Comparison of ENCODE assay signal across 26 mouse cellular contexts in genomic region chr7:94644560-94645285, GRCm38 (mm10).
DNase-seq lines count a peak whose midpoint lies in the region; ATAC-seq lines count a peak whose summit lies in the region.
"Had no signal": no experiment of that assay in that cellular context is flagged by ENCODE, and none has a peak within 500 bp of the region (broad histone marks: within the 10 kb centered on the region; RNA-seq: fewer than 3 reads in every experiment).

No protein-coding gene starts in this region.

- no peaks in the 10 kb centered on the region for H3K27me3 ChIP-seq in neural tube, embryonic 12.5 days (replicated peaks)
- H3K27me3 ChIP-seq in neural tube, embryonic 15.5 days (replicated peaks), result no peaks in the 10 kb centered on the region
- no peaks in the 10 kb centered on the region for H3K27me3 ChIP-seq in forebrain, embryonic 14.5 days (replicated peaks; ENCODE audit: control insufficient read depth, insufficient read depth, low read length)
- H3K27me3 ChIP-seq: embryonic facial prominence, embryonic 13.5 days; heart, embryonic 15.5 days; limb, embryonic 15.5 days; liver, embryonic 13.5 days; midbrain, embryonic 13.5 days had no signal

- no peak overlapping the region for H3K27ac ChIP-seq in neural tube, embryonic 12.5 days
- H3K27ac ChIP-seq in neural tube, embryonic 15.5 days (replicated peaks), result no peak overlapping the region
- H3K27ac ChIP-seq in forebrain, embryonic 14.5 days (ENCODE audit: low read depth, low read length), result peak overlapping the region; percentile 27; the same call in 1 of the 2 replicates
- H3K27ac ChIP-seq: embryonic facial prominence, embryonic 13.5 days; heart, embryonic 10.5 days; heart, embryonic 15.5 days; kidney, postnatal 0 days; limb, embryonic 15.5 days; liver, embryonic 13.5 days; midbrain, embryonic 13.5 days had no signal

- peak; percentile 11 for DNase-seq in brain, adult 2 months (ENCODE audit: low read depth, low spot score)
- DNase-seq in forebrain, embryonic 14.5 days (ENCODE audit: low spot score), result peak; percentile 66
- DNase-seq in ovary, postnatal 14 days (ENCODE audit: low spot score), result no peak
- DNase-seq in urinary bladder, postnatal 36 days (ENCODE audit: low spot score in 2 of 2), result no peak
- no peak for DNase-seq in urinary bladder, postnatal 10 days (ENCODE audit: low spot score)
- DNase-seq: adrenal gland, postnatal 14 days; cerebellum, adult 18-20 months; cerebellum, postnatal 10 days; gastrocnemius, postnatal 14 days; heart, adult 11 months; kidney, adult 18-20 months; kidney, postnatal 4 days; left cerebral cortex, postnatal 4 days; liver, embryonic 13.5 days; lung, adult 18-20 months; lung, postnatal 4 days had no signal

- no peaks in the 10 kb centered on the region for H3K9me3 ChIP-seq in neural tube, embryonic 12.5 days
- no peaks in the 10 kb centered on the region for H3K9me3 ChIP-seq in neural tube, embryonic 15.5 days (replicated peaks)
- no peaks in the 10 kb centered on the region for H3K9me3 ChIP-seq in forebrain, embryonic 14.5 days (replicated peaks; ENCODE audit: control insufficient read depth, low read length)
- H3K9me3 ChIP-seq: embryonic facial prominence, embryonic 13.5 days; heart, embryonic 10.5 days; heart, embryonic 15.5 days; limb, embryonic 15.5 days; liver, embryonic 13.5 days; midbrain, embryonic 13.5 days had no signal

- H3K4me3 ChIP-seq in neural tube, embryonic 12.5 days, result no peak overlapping the region
- H3K4me3 ChIP-seq in neural tube, embryonic 15.5 days (replicated peaks), result no peak overlapping the region
- no peak overlapping the region for H3K4me3 ChIP-seq in forebrain, embryonic 14.5 days (ENCODE audit: low read depth, low read length)
- H3K4me3 ChIP-seq: embryonic facial prominence, embryonic 13.5 days; heart, embryonic 10.5 days; heart, embryonic 15.5 days; limb, embryonic 15.5 days; liver, embryonic 13.5 days; midbrain, embryonic 13.5 days had no signal

- no peak overlapping the region for H3K9ac ChIP-seq in neural tube, embryonic 12.5 days
- H3K9ac ChIP-seq in neural tube, embryonic 15.5 days (replicated peaks), result no peak overlapping the region
- no peak overlapping the region for H3K9ac ChIP-seq in forebrain, embryonic 14.5 days (ENCODE audit: low read length)
- H3K9ac ChIP-seq: embryonic facial prominence, embryonic 13.5 days; heart, embryonic 15.5 days; limb, embryonic 15.5 days; liver, embryonic 13.5 days; midbrain, embryonic 13.5 days had no signal

- no peaks in the 10 kb centered on the region for H3K4me1 ChIP-seq in neural tube, embryonic 12.5 days
- H3K4me1 ChIP-seq in neural tube, embryonic 15.5 days, result no peaks in the 10 kb centered on the region
- H3K4me1 ChIP-seq in forebrain, embryonic 14.5 days (ENCODE audit: control insufficient read depth, insufficient read depth, low read length), result no peaks in the 10 kb centered on the region
- H3K4me1 ChIP-seq: embryonic facial prominence, embryonic 13.5 days; heart, embryonic 10.5 days; heart, embryonic 15.5 days; limb, embryonic 15.5 days; liver, embryonic 13.5 days had no signal

- no peaks in the 10 kb centered on the region for H3K36me3 ChIP-seq in neural tube, embryonic 12.5 days
- no peaks in the 10 kb centered on the region for H3K36me3 ChIP-seq in neural tube, embryonic 15.5 days
- no peaks in the 10 kb centered on the region for H3K36me3 ChIP-seq in forebrain, embryonic 14.5 days (ENCODE audit: control insufficient read depth, insufficient read depth, low read length)
- H3K36me3 ChIP-seq: embryonic facial prominence, embryonic 13.5 days; heart, embryonic 10.5 days; heart, embryonic 15.5 days; limb, embryonic 15.5 days; liver, embryonic 13.5 days; midbrain, embryonic 13.5 days had no signal

- 57% methylated on average over 7 of the region's 7 CpGs for WGBS in neural tube, embryonic 12.5 days
- WGBS in neural tube, embryonic 15.5 days, result 50% methylated on average over 7 of the region's 7 CpGs
- 6% methylated on average over 7 of the region's 7 CpGs for WGBS in forebrain, embryonic 14.5 days

- no peak overlapping the region for H3K4me2 ChIP-seq in neural tube, embryonic 12.5 days (replicated peaks)
- H3K4me2 ChIP-seq in neural tube, embryonic 15.5 days, result no peak overlapping the region
- no peak overlapping the region for H3K4me2 ChIP-seq in forebrain, embryonic 14.5 days (ENCODE audit: low read length)
- H3K4me2 ChIP-seq: embryonic facial prominence, embryonic 13.5 days; heart, embryonic 15.5 days; limb, embryonic 15.5 days; liver, embryonic 13.5 days; midbrain, embryonic 13.5 days had no signal

- ATAC-seq in neural tube, embryonic 12.5 days (ENCODE audit: low FRiP score, low read depth), result 0 out of 2 replicates have a peak, but pooled peaks have one; percentile 50
- no peak for ATAC-seq in neural tube, embryonic 15.5 days (ENCODE audit: low FRiP score)
- ATAC-seq in forebrain, embryonic 14.5 days, result peak; percentile 89
- ATAC-seq: hindbrain, embryonic 16.5 days; lung, postnatal 0 days; midbrain, embryonic 13.5 days had no signal

Comparison
In these comparisons a context has a peak if more than half of its experiments do, and no peak if none do; other contexts are left out.
1. DNase-seq: peak in brain, adult 2 months (single experiment) and forebrain, embryonic 14.5 days (single experiment); none in ovary, postnatal 14 days (single experiment), urinary bladder, postnatal 36 days (0 of 2) and urinary bladder, postnatal 10 days (single experiment).